Mouse (Mus musculus) heart, embryonic 10.5 days (tissue): Measurements from ENCODE around the gene Slc17a8. TPM values are rescaled to one million over a fixed set of nuclear protein-coding genes. Genes with fewer than 3 reads are reported as not detected.

ENCODE experiments used
- DNase-seq: peaks from one replicate; pipeline ENCODE4 v3.0.0-alpha.2; 2017; ENCODE audit warnings: low spot score
- H3K27ac ChIP-seq: fragments of 300-500 bp; sonication (generic); 2 replicates; pipeline ENCODE4 v1.5.1; 2016; ENCODE audit warnings: mild to moderate bottlenecking
- H3K27me3 ChIP-seq: fragments of 300-500 bp; sonication (generic); 2 replicates; pipeline ENCODE4 v1.6.1; 2016; ENCODE audit warnings: mild to moderate bottlenecking; ENCODE audit not compliant: poor library complexity, insufficient read depth, severe bottlenecking
- H3K36me3 ChIP-seq: fragments of 300-500 bp; sonication (generic); 2 replicates; pipeline ENCODE4 v1.6.1; 2016; ENCODE audit warnings: mild to moderate bottlenecking, moderate library complexity
- H3K4me1 ChIP-seq: fragments of 300-500 bp; sonication (generic); 2 replicates; pipeline ENCODE4 v1.6.1; 2016; ENCODE audit warnings: mild to moderate bottlenecking
- H3K4me3 ChIP-seq: fragments of 300-500 bp; sonication (generic); 2 replicates; pipeline ENCODE4 v1.5.1; 2016; ENCODE audit warnings: mild to moderate bottlenecking, moderate library complexity
- H3K9me3 ChIP-seq: fragments of 300-500 bp; sonication (generic); 2 replicates; pipeline ENCODE4 v1.6.1; 2016; ENCODE audit warnings: mild to moderate bottlenecking, moderate library complexity
- WGBS: fragments of 180-500 bp; shearing (Covaris S2); methylation state at CpG from one replicate; pipeline ENCODE4 v1.1.7; 2016; 5-methylcytosine and 5-hydroxymethylcytosine counted together
- polyA plus RNA-seq: library from polyadenylated mRNA; unstranded; fragments of >200 nt; fragmentation: Nextera tagmentation; extraction: Ambion mirVana; gene quantifications from 2 replicates; pipeline ENCODE4 v1.2.1, GENCODE M21; 2016

The Slc17a8 gene
- polyA plus RNA-seq, 1 experiment from 2014 or later, result 0.15 TPM

DNA sequence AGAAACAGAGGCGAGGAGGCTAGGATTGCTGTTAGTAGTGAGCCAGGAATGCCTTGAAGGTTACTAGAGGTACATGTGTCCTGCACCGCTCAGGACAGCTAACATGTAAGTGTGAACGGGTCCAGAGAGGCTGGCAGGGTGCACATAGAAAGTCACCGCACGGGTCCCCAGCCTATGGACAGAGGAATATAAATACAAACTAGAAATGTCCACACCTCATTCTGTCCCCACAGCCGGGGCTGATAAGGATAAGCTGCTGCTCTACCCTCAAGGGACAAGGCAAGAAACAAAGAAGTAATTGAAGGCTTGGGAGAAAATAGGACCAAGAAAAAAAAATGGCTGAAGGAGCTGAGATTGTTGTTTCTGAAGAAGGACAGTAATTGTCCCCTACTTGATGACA lies 77.2 kb downstream of the Slc17a8 start:
- no peak for DNase-seq
- Histone ChIP-seq H3K4me1 (peaks cover 16% of the 10 kb centered on the region), H3K27ac (no peak overlapping the region), H3K36me3 (no peaks in the 10 kb centered on the region), H3K9me3 (no peaks in the 10 kb centered on the region), H3K27me3 (no peaks in the 10 kb centered on the region), H3K4me3 (no peak overlapping the region)
- 39% methylated on average over 6 of the region's 6 CpGs for WGBS

DNA sequence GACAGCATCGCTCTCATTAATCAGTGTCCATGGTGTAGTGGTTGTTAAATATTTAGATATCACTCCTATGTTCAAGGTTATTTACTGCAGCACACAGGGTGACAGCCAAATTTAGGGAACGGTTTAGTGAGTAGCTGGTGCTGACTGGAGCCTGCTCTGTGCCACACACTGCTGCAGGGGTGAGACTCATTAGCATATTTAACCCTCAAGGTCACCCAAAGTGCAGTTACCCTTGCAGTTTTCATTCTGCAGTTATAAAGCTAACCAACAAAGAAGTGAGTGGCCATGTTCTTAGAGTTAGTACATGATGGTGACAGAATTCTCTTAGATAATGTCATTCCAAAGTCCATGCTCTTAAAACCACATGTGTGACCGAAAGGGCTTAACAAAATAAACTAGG lies 78.7 kb downstream of the Slc17a8 start:
- DNase-seq, result no peak
- Histone ChIP-seq H3K4me3 (no peak overlapping the region), H3K36me3 (no peaks in the 10 kb centered on the region), H3K4me1 (peaks cover 13% of the 10 kb centered on the region), H3K27ac (no peak overlapping the region), H3K9me3 (no peaks in the 10 kb centered on the region), H3K27me3 (no peaks in the 10 kb centered on the region)
- 87% methylated on average over 3 of the region's 3 CpGs for WGBS

DNA sequence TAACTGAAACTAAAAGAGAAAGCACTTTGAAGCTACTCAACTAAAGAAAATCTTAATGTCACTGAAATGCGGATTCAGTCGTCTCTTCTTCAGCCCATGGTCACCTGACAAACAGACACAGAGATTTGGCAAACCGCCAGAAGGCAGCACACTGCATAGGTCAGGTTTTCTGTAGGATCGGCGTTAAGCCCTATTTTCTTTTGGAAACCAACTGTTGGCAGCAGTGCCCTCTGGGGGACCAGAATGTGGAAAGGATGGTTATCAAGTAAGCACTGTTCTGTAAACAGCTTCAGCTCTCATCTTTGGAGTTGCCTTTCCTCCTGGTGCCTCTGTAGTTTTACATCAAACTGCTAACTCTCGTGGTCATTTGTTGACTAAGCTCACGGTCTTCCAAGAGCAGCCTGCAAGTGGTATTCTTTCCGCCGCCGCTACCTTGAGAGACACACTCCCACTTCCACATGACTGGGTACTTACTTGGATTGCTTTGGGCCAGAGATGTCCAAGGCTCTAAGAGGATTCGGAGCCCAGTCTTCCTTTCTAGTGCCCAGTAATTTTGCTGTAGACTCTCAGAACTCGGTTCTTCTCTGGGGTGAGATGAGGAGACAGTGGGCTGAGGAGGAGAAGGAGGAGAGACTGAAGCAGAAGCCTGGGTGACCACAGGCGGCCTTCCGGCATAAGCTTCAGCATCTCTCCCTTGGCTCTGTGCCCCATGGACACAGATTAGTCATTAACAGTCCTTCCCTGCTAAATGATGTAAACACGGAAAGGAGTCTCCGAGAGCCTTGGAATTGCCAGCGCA lies 87.9 kb downstream of the Slc17a8 start, which contains the start of gene Nr1h4:
Nr1h4 (minus strand) TSS at position 657 of the 799 bp plus-strand sequence.
- peak within 1 kb of the TSS; percentile 52; the same call in 1 of the 2 replicates for H3K27ac ChIP-seq

DNA sequence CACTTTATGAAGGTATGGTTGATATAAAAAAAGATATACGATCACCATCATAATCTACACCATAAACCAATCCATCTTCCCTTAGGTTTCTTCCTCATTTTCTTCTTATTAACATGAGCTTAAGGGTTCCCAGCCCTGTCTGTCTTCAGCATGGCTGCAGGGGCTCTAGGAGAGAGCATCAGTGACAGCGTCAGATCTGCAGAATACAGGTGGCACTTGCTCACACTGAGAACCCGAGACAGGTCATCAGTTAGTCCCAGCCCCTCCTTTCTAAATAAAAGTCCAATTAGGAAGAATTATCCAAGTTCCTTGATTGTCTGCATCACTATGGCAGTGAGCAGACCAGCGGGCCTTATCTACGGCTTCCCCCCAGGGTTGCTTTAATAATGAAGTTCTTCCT lies 88.6 kb downstream of the Slc17a8 start:
- H3K4me3 ChIP-seq, result no peak overlapping the region
- WGBS, result 82% methylated on average over 5 of the region's 5 CpGs
- peaks cover 24% of the 10 kb centered on the region for H3K4me1 ChIP-seq
- H3K27ac ChIP-seq, result no peak overlapping the region
- no peaks in the 10 kb centered on the region for H3K36me3 ChIP-seq
- no peaks in the 10 kb centered on the region for H3K9me3 ChIP-seq
- no peaks in the 10 kb centered on the region for H3K27me3 ChIP-seq
- no peak for DNase-seq

More for the DNA sequence above, 87.9 kb downstream of the Slc17a8 start, which contains the start of gene Nr1h4:
- H3K36me3 ChIP-seq, result no peaks in the 10 kb centered on the region
- H3K9me3 ChIP-seq, result no peaks in the 10 kb centered on the region
- H3K4me1 ChIP-seq, result peaks cover 24% of the 10 kb centered on the region
- H3K27me3 ChIP-seq, result no peaks in the 10 kb centered on the region
- DNase-seq, result no peak
- H3K4me3 ChIP-seq, result no peak within 1 kb of the TSS
- 70% methylated on average over 17 of the region's 17 CpGs for WGBS

DNA sequence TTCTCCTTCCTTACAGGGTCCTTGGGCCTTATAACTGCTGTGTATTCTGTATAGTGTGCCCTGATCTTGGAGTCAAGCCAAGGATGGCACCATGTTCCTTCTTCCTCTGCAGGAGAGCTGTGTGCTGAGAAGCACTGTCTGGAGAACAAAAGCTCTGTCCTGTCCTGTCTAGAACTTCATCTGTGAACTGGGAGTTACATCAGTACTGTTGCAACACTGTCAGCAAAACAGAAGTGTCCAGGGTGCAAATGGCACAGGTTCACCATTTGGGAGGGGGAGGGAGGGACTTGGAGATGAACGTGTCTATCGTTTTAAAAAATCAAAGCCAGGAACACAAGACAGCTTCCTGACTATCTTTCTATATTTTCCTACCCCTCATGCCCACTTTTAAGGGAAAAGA lies 89.1 kb downstream of the Slc17a8 start:
- DNase-seq, result no peak
- H3K4me1 ChIP-seq, result peaks cover 27% of the 10 kb centered on the region
- WGBS, result 82% methylated on average over 2 of the region's 2 CpGs
- no peak overlapping the region for H3K4me3 ChIP-seq
- H3K27me3 ChIP-seq, result no peaks in the 10 kb centered on the region
- no peaks in the 10 kb centered on the region for H3K9me3 ChIP-seq
- H3K27ac ChIP-seq, result peak overlapping the region; percentile 42; the same call in 1 of the 2 replicates
- no peaks in the 10 kb centered on the region for H3K36me3 ChIP-seq

DNA sequence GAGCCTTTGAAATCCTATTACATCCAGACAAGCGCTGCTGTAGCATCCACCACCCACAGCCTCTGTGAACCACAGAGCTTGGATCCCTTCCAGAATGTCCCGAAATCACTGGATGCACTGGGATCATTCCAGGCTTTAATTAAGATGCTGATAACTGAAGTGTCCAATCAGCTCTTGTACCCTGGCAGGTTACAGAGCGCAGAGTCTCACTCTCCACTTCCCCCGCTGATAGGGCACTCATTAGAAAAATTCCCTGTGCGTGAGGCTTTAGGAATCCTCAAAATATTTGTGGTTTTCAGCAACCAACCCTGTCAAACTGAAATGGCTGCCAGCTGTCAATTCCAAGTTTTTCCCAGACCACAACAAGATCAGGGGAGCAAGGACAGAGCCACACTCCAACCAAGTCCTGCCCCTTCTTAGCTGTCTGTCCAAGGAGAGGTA lies 89.8 kb downstream of the Slc17a8 start:
- Histone ChIP-seq H3K4me1 (peaks cover 30% of the 10 kb centered on the region), H3K27ac (peak overlapping the region; percentile 42; the same call in 1 of the 2 replicates), H3K27me3 (no peaks in the 10 kb centered on the region), H3K9me3 (no peaks in the 10 kb centered on the region), H3K4me3 (no peak overlapping the region), H3K36me3 (no peaks in the 10 kb centered on the region)
- WGBS, result 24% methylated on average over 5 of the region's 5 CpGs
- DNase-seq, result peak; percentile 88

DNA sequence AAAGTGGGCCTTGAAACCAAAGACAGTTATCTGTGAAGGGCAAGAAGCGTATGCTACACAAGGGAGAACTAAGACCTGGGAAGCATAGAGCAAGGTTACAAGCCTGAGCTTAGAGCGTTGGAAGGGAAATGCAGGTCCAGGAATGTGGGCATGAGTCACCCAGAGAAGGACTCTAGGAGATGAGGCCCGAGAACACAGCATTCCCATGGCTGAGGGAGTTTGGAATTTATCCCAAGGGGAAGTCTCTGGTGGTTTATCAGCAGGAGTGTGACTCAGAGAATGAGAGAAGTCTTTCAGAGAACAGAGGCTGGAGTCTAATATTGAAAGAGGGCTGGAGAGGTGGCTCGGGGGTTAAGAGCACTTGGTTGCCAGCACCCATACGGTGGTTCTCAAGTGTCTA lies 94.0 kb downstream of the Slc17a8 start:
- 39% methylated on average over 5 of the region's 5 CpGs for WGBS
- Histone ChIP-seq H3K4me1 (peaks cover 23% of the 10 kb centered on the region), H3K4me3 (no peak overlapping the region), H3K27ac (0 out of 2 replicates have a peak overlapping the region, but pooled peaks have one; percentile 16), H3K36me3 (no peaks in the 10 kb centered on the region), H3K27me3 (no peaks in the 10 kb centered on the region), H3K9me3 (no peaks in the 10 kb centered on the region)
- DNase-seq, result peak; percentile 83

DNA sequence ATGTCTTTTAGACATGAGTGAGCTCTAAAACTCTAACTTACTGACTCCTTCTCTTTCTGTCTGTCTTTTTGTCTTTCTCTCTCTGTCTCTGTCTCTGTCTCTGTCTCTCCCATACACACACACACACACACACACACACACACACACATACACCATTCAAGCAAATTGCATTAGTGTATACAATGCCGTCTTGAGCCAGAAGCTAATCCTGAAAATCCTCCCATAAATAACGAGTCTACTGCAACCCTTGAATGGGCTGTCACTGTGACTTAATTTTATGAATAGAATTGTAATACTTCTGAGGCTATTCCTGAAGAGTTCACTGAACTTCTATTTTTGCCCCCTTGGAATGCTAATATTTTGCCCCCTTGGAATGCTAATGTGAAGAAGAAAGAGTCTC lies 95.2 kb downstream of the Slc17a8 start:
- Histone ChIP-seq H3K9me3 (no peaks in the 10 kb centered on the region), H3K27ac (no peak overlapping the region), H3K4me3 (no peak overlapping the region), H3K4me1 (peaks cover 17% of the 10 kb centered on the region), H3K27me3 (no peaks in the 10 kb centered on the region), H3K36me3 (no peaks in the 10 kb centered on the region)
- WGBS, result 90% methylated on average over 2 of the region's 2 CpGs
- no peak for DNase-seq

Other genes starting within 250 kb of the Slc17a8 start
- 12.1 and 21.9 TPM in 2 replicates for gene Gas2l3, start 177.3 kb downstream of the Slc17a8 start, polyA plus RNA-seq
- gene Nr1h4, start 87.7 kb downstream of the Slc17a8 start, polyA plus RNA-seq, result 0.16 and 0.57 TPM in 2 replicates
- gene Scyl2, start 65.0 kb upstream of the Slc17a8 start, polyA plus RNA-seq, result 5.9 and 6.2 TPM in 2 replicates
- 25.6 and 28.0 TPM in 2 replicates for gene Actr6, start 111.0 kb upstream of the Slc17a8 start, polyA plus RNA-seq
- gene Uhrf1bp1l, start 123.7 kb upstream of the Slc17a8 start, polyA plus RNA-seq, result 23.8 and 26.4 TPM in 2 replicates